Mouse (Mus musculus): Measurements from ENCODE around the gene Gm15262.

- no peak for TF ChIP-seq POLR2A (IDR thresholded peaks at IDR 0.05; ENCODE audit: control insufficient read depth, low read depth, low read length)
- no peak for TF ChIP-seq CTCF (IDR thresholded peaks at IDR 0.05; ENCODE audit: control insufficient read depth, insufficient read depth, insufficient replicate concordance, low read depth, low read length)
Observed at GRCm38 (mm10) chrX:161375568-161375967, 88.3 kb downstream of the Gm15262 start.
